25 mouse cellular contexts compared by ENCODE assay signal in the genomic region with DNA sequence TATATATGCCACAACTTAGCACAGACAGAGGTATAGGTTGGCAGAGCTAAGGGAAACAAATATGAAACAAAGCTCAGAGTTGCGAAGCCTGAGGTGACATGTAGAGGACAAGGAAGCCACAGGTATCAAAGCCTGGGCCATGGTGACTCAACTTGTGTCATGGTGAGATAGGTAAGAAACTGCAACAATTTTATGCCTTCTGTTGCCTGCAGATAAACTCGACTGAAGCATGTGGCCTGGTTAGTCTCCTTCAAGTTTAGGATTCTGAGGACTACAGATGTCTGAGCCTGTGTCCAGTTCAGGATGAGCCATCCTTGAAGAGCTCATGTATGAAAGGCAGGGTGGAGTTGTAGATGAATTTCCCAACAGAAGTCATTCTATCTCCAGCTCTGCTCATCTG. TPM values are rescaled to one million over a fixed set of nuclear protein-coding genes. Genes with fewer than 3 reads are reported as not detected.
DNase-seq lines count a peak whose midpoint lies in the region; ATAC-seq and TF ChIP-seq lines count a peak whose summit lies in the region.
"Had no signal": no experiment of that assay in that cellular context is flagged by ENCODE, and none has a peak within 500 bp of the region (broad histone marks: within the 10 kb centered on the region; RNA-seq: fewer than 3 reads in every experiment).

No protein-coding gene starts in this region.

- H3K27ac ChIP-seq in liver, embryonic 11.5 days (ENCODE audit: low read depth, low read length) = no peak overlapping the region
- no peak overlapping the region for H3K27ac ChIP-seq in liver, postnatal 0 days (ENCODE audit: low read depth)
- peak overlapping the region; percentile 9; the same call in 1 of the 2 replicates for H3K27ac ChIP-seq in MEL (ENCODE audit: control insufficient read depth, low read depth, low read length)

- peak; percentile 2 for DNase-seq in heart, adult 11 months
- DNase-seq in heart, postnatal 14 days = no peak
- DNase-seq in liver, embryonic 11.5 days (ENCODE audit: low spot score) = peak; percentile 14
- no peak for DNase-seq in liver, postnatal 0 days
- DNase-seq in MEL (ENCODE audit: low read depth, low spot score) = peak; percentile 65
- DNase-seq in thymus, postnatal 10 days (ENCODE audit: low spot score in 2 of 2) = no peak
- DNase-seq: adrenal gland, adult 2 months; adrenal gland, adult 8-10 months; adrenal gland, postnatal 10 days; adrenal gland, postnatal 14 days; adrenal gland, postnatal 25 days; adrenal gland, postnatal 36 days; B cell, adult 2 months; cerebellum, adult 11 months; cerebellum, adult 11-12 months; cerebellum, adult 18-20 months; cerebellum, adult 2 months had no signal

- no peak overlapping the region for H3K4me2 ChIP-seq in liver, embryonic 11.5 days
- H3K4me2 ChIP-seq in liver, postnatal 0 days (ENCODE audit: low read depth, low read length) = no peak overlapping the region

- 61% methylated on average over 2 of the region's 2 CpGs for WGBS in liver, embryonic 11.5 days
- WGBS in liver, postnatal 0 days (ENCODE audit: insufficient replicate concordance) = 76% methylated on average over 2 of the region's 2 CpGs

- TF ChIP-seq POLR2A in MEL (IDR thresholded peaks at IDR 0.05; ENCODE audit: control insufficient read depth in 1 of 2, insufficient read depth in 1 of 2, low read depth in 1 of 2, low read length in 2 of 2, poor library complexity in 1 of 2) = no peak

- no peak overlapping the region for H3K4me3 ChIP-seq in liver, embryonic 11.5 days (ENCODE audit: low read depth, low read length)
- H3K4me3 ChIP-seq in liver, postnatal 0 days (ENCODE audit: low read depth, low read length) = no peak overlapping the region
- H3K4me3 ChIP-seq in MEL (ENCODE audit: control insufficient read depth in 1 of 2, insufficient read depth in 1 of 2, low read depth in 2 of 2, low read length in 2 of 2) = no peak overlapping the region

- no peaks in the 10 kb centered on the region for H3K27me3 ChIP-seq in liver, embryonic 11.5 days (replicated peaks; ENCODE audit: control insufficient read depth, insufficient read depth, low read length)
- H3K27me3 ChIP-seq in liver, postnatal 0 days (ENCODE audit: insufficient read depth, low read length) = no peaks in the 10 kb centered on the region
- H3K27me3 ChIP-seq in MEL (ENCODE audit: control insufficient read depth in 1 of 2, insufficient read depth in 2 of 2, low read length in 2 of 2) = no peaks in the 10 kb centered on the region
- H3K27me3 ChIP-seq: CH12.LX had no signal

- no peak for TF ChIP-seq CTCF in liver, postnatal 0 days (IDR thresholded peaks at IDR 0.05; ENCODE audit: low read depth)
- no peak for TF ChIP-seq CTCF in MEL (IDR thresholded peaks at IDR 0.05 in 2 of 3, conservative IDR thresholded peaks at IDR 0.05 in 1 of 3; ENCODE audit: control insufficient read depth in 1 of 3, insufficient read depth in 1 of 3, low read depth in 2 of 3, low read length in 3 of 3, poor library complexity in 1 of 3, severe bottlenecking in 1 of 3)

- TF ChIP-seq EP300 in liver, postnatal 0 days (IDR thresholded peaks at IDR 0.05; ENCODE audit: low read depth) = no peak
- peak; percentile 84 to 89 for TF ChIP-seq EP300 in MEL (IDR thresholded peaks at IDR 0.05; ENCODE audit: low read depth in 1 of 2, low read length in 2 of 2)

- H3K4me1 ChIP-seq in liver, embryonic 11.5 days (replicated peaks; ENCODE audit: control insufficient read depth, insufficient read depth, low read length) = no peaks in the 10 kb centered on the region
- 0 out of 2 replicates have a peak, but pooled peaks cover 3% of the 10 kb centered on the region for H3K4me1 ChIP-seq in liver, postnatal 0 days (ENCODE audit: insufficient read depth)
- peaks cover 9 to 39% of the 10 kb centered on the region in 2 experiments for H3K4me1 ChIP-seq in MEL (ENCODE audit: control insufficient read depth in 1 of 2, insufficient read depth in 2 of 2, low read length in 2 of 2)

- no peak for ATAC-seq in liver, embryonic 11.5 days (replicated peaks; ENCODE audit: low FRiP score)
- no peak for ATAC-seq in liver, postnatal 0 days
- ATAC-seq: activated CD4-positive, CD25-positive, alpha-beta regulatory T cell, adult 4 months; CD4-positive, CD25-positive, alpha-beta regulatory T cell, adult 4 months; Patski had no signal

- TF ChIP-seq RAD21 in MEL (IDR thresholded peaks at IDR 0.05; ENCODE audit: low read depth, low read length) = no peak

- H3K9ac ChIP-seq in liver, embryonic 11.5 days (ENCODE audit: low read depth, low read length) = no peak overlapping the region
- no peak overlapping the region for H3K9ac ChIP-seq in liver, postnatal 0 days (replicated peaks)
- no peak overlapping the region for H3K9ac ChIP-seq in MEL (ENCODE audit: control insufficient read depth, low read depth, low read length, poor library complexity, severe bottlenecking)

- no peaks in the 10 kb centered on the region for H3K9me3 ChIP-seq in liver, embryonic 11.5 days (ENCODE audit: control insufficient read depth, low read length)
- no peaks in the 10 kb centered on the region for H3K9me3 ChIP-seq in liver, postnatal 0 days (ENCODE audit: low read length)
- no peaks in the 10 kb centered on the region for H3K9me3 ChIP-seq in MEL (replicated peaks; ENCODE audit: insufficient read depth, low read length)
- H3K9me3 ChIP-seq: G1E had no signal

- no peaks in the 10 kb centered on the region for H3K36me3 ChIP-seq in liver, embryonic 11.5 days (ENCODE audit: control insufficient read depth, insufficient read depth, low read length)
- H3K36me3 ChIP-seq in liver, postnatal 0 days (replicated peaks; ENCODE audit: insufficient read depth, low read length) = no peaks in the 10 kb centered on the region
- H3K36me3 ChIP-seq in MEL (ENCODE audit: control insufficient read depth in 1 of 2, insufficient read depth in 2 of 2, low read length in 2 of 2) = peaks cover 0 to 23% of the 10 kb centered on the region in 2 experiments; a peak in 2 of 4 replicates
- H3K36me3 ChIP-seq: G1E had no signal

- intact Hi-C loops in heart, postnatal 14 days (cut with DNase I) = no loop called here

- peaks cover 8% of the 10 kb centered on the region for H3K79me2 ChIP-seq in MEL (ENCODE audit: control insufficient read depth, insufficient read depth, low read length, poor library complexity)

TF ChIP-seq in MEL, 35 proteins besides CTCF, POLR2A, EP300 and RAD21 (continues in another document):
- no peak for TF ChIP-seq ZMIZ1 (IDR thresholded peaks at IDR 0.05; ENCODE audit: low read depth, low read length)
- no peak for TF ChIP-seq USF2 (IDR thresholded peaks at IDR 0.05; ENCODE audit: borderline replicate concordance in 1 of 2, insufficient read depth in 1 of 2, low read depth in 1 of 2, low read length in 2 of 2)
- TF ChIP-seq MXI1 (IDR thresholded peaks at IDR 0.05; ENCODE audit: low read depth, low read length) = no peak
- TF ChIP-seq NELFE (IDR thresholded peaks at IDR 0.05; ENCODE audit: low read depth, low read length) = no peak
- no peak for TF ChIP-seq TBP (IDR thresholded peaks at IDR 0.05; ENCODE audit: low read depth, low read length)
- TF ChIP-seq ETS1 (IDR thresholded peaks at IDR 0.05; ENCODE audit: low read depth, low read length) = no peak
- TF ChIP-seq ZNF384 (IDR thresholded peaks at IDR 0.05; ENCODE audit: low read depth, low read length) = no peak
- no peak; the same call in 1 of the 2 replicates for TF ChIP-seq USF1 (IDR thresholded peaks at IDR 0.05; ENCODE audit: low read depth, low read length)
- no peak for TF ChIP-seq E2F4 (IDR thresholded peaks at IDR 0.05; ENCODE audit: borderline replicate concordance, low read depth, low read length)
- no peak for TF ChIP-seq ELF1 (IDR thresholded peaks at IDR 0.05; ENCODE audit: low read depth, low read length)
- no peak for TF ChIP-seq BHLHE40 (IDR thresholded peaks at IDR 0.05; ENCODE audit: borderline replicate concordance, low read depth, low read length)
- peak; percentile 88 for TF ChIP-seq TAL1 (IDR thresholded peaks at IDR 0.05; ENCODE audit: low read length)
- no peak for TF ChIP-seq MAFK (IDR thresholded peaks at IDR 0.05; ENCODE audit: borderline replicate concordance, low read depth, low read length)
- no peak for TF ChIP-seq ZC3H11A (IDR thresholded peaks at IDR 0.05; ENCODE audit: low read depth, low read length)
- no peak for TF ChIP-seq UBTF (IDR thresholded peaks at IDR 0.05; ENCODE audit: borderline replicate concordance, insufficient read depth, low read depth, low read length)
- peak; percentile 86 for TF ChIP-seq TCF12 (IDR thresholded peaks at IDR 0.05; ENCODE audit: low read depth, low read length)

RNA-seq across cellular contexts. Expression of gene Pilrb2, which starts 3.4 kb away (rescaled TPM):
- total RNA-seq in heart, postnatal 14 days (2021) = under 1 TPM; 0.45 to 1.00 TPM
- 1.3 and 2.1 TPM in 2 replicates for polyA plus RNA-seq in liver, embryonic 11.5 days (2014; fragmentation: Nextera tagmentation; extraction: Ambion mirVana)
- polyA plus RNA-seq in liver, postnatal 0 days (2015; fragmentation: Nextera tagmentation; extraction: Ambion mirVana) = 11.6 and 13.2 TPM in 2 replicates
- total RNA-seq in MEL (2012; rRNA removed) = 32.1 and 71.7 TPM in 2 replicates
- 10 to 100 TPM in 1 of 2 experiments, not detected in 1; 25.9 TPM for polyA plus RNA-seq in MEL (2012; ENCODE audit: insufficient read depth in 1 of 2, insufficient read length in 2 of 2, low read depth in 1 of 2, low replicate concordance in 2 of 2, missing spikeins in 1 of 2)
- total RNA-seq: CH12.LX, ES-E14 had no signal
- polyA plus RNA-seq: activated CD4-positive, CD25-positive, alpha-beta regulatory T cell, adult 4 months; C2C12; Patski had no signal

RNA-seq across cellular contexts. Expression of gene Pilrb1, which starts 17.1 kb away (rescaled TPM):
- 1 to 10 TPM in 1 of 2 experiments, under 1 TPM in 1; 0.44 to 1.5 TPM for total RNA-seq in heart, postnatal 14 days (2021)
- 1.5 and 1.6 TPM in 2 replicates for polyA plus RNA-seq in liver, embryonic 11.5 days (2014; fragmentation: Nextera tagmentation; extraction: Ambion mirVana)
- 11.7 and 11.9 TPM in 2 replicates for polyA plus RNA-seq in liver, postnatal 0 days (2015; fragmentation: Nextera tagmentation; extraction: Ambion mirVana)
- total RNA-seq in MEL (2012; rRNA removed) = 4.4 and 12.1 TPM in 2 replicates
- polyA plus RNA-seq in MEL (2012; ENCODE audit: insufficient read depth in 1 of 2, insufficient read length in 2 of 2, low read depth in 1 of 2, low replicate concordance in 2 of 2, missing spikeins in 1 of 2) = 1 to 10 TPM in 1 of 2 experiments, not detected in 1; 4.5 TPM
- total RNA-seq: CH12.LX, ES-E14 had no signal
- polyA plus RNA-seq: brain, embryonic 14.5 days; C2C12; cerebellum, adult 2 months; G1E; Patski had no signal

RNA-seq across cellular contexts. Expression of gene Pilra, which starts 39.0 kb away (rescaled TPM):
- total RNA-seq in heart, postnatal 14 days (2021) = 1 to 10 TPM; 1.3 to 2.4 TPM
- polyA plus RNA-seq in liver, embryonic 11.5 days (2014; fragmentation: Nextera tagmentation; extraction: Ambion mirVana) = 1.3 and 1.5 TPM in 2 replicates
- 8.7 and 12.1 TPM in 2 replicates for polyA plus RNA-seq in liver, postnatal 0 days (2015; fragmentation: Nextera tagmentation; extraction: Ambion mirVana)
- total RNA-seq in MEL (2012; rRNA removed) = 0.36 and 1.5 TPM in 2 replicates
- polyA plus RNA-seq in MEL (2012; ENCODE audit: insufficient read depth in 1 of 2, insufficient read length in 2 of 2, low read depth in 1 of 2, low replicate concordance in 2 of 2, missing spikeins in 1 of 2) = under 1 TPM in 1 of 2 experiments, not detected in 1; 0.89 TPM
- polyA plus RNA-seq: activated CD4-positive, CD25-positive, alpha-beta regulatory T cell, adult 4 months had no signal

RNA-seq across cellular contexts. Expression of gene Cyp3a13, which starts 46.4 kb away (rescaled TPM):
- under 1 TPM; 0.22 to 0.27 TPM for total RNA-seq in heart, postnatal 14 days (2021)
- 0.79 and 0.95 TPM in 2 replicates for polyA plus RNA-seq in liver, embryonic 11.5 days (2014; fragmentation: Nextera tagmentation; extraction: Ambion mirVana)
- polyA plus RNA-seq in liver, postnatal 0 days (2015; fragmentation: Nextera tagmentation; extraction: Ambion mirVana) = 81.3 and 89.1 TPM in 2 replicates
- not detected in 2 replicates for total RNA-seq in MEL (2012; rRNA removed)
- not detected for polyA plus RNA-seq in MEL (2012; ENCODE audit: insufficient read depth in 1 of 2, insufficient read length in 2 of 2, low read depth in 1 of 2, low replicate concordance in 2 of 2, missing spikeins in 1 of 2)
- total RNA-seq: adrenal gland, postnatal 25 days; CH12.LX had no signal
- polyA plus RNA-seq: activated CD4-positive, CD25-positive, alpha-beta regulatory T cell, adult 4 months; adrenal gland, adult 2 months; brain, embryonic 14.5 days; C2C12; CD4-positive, CD25-positive, alpha-beta regulatory T cell, adult 4 months; G1E had no signal

Comparison
In these comparisons a context has a peak if more than half of its experiments do, and no peak if none do; other contexts are left out.
1. DNase-seq: peak in heart, adult 11 months (single experiment), liver, embryonic 11.5 days (single experiment) and MEL (single experiment); none in heart, postnatal 14 days (0 of 2), liver, postnatal 0 days (single experiment) and thymus, postnatal 10 days (0 of 2).